Mouse (Mus musculus): Measurements from ENCODE around the gene Enpp5.

DNA sequence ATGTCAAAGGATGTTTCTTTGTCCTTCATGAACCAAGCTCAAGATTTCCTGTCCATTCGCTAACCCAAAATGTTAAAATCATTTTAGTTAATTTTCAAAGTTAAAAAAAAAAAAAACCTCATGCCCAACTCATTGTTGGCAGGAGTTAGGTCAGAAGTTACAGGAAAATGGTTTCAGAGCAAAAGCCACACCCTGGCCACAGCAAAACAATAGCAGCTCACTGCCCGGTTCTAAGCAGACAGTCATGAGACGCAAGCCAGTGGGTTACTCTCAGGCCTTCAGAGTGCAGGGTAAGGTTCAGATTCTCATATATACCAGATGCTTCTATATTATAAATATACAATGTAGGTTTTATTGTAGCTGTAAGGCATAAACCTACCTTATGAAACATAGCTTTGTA is 29.7 kb downstream of the Enpp5 start:
- TF ChIP-seq CTCF (IDR thresholded peaks at IDR 0.05; ENCODE audit: low read depth) (no peak), EP300 (optimal IDR thresholded peaks at IDR 0.05) (no peak)

Measured in stomach, postnatal 0 days (tissue).